Mouse (Mus musculus) cerebellum, adult 2 months (tissue): ENCODE data around the gene Sun5.

Source experiments
- CTCF ChIP-seq: fragments of 200-500 bp; IDR thresholded peaks from 2 replicates; pipeline ENCODE4 v1.5.1; 2011; ENCODE audit warnings: low read depth, mild to moderate bottlenecking, control low read depth, low read length, moderate library complexity, borderline replicate concordance; ENCODE audit not compliant: insufficient read depth
- POLR2A ChIP-seq: fragments of 200-500 bp; IDR thresholded peaks from 2 replicates; pipeline ENCODE4 v1.6.1; 2011; ENCODE audit warnings: low read length, control low read depth, borderline replicate concordance; ENCODE audit not compliant: insufficient read depth

- TF ChIP-seq CTCF (no peak), POLR2A (no peak)
These were observed 17.3 kb downstream of the Sun5 start for GRCm38 (mm10) chr2:153853544-153853943.
